Mouse (Mus musculus) kidney, adult 2 months (tissue): ENCODE measurements around the gene Orm3.

ENCODE experiments used
- CTCF ChIP-seq: fragments of 200-500 bp; conservative IDR thresholded peaks from 2 replicates; pipeline ENCODE4 v1.5.1; 2011; ENCODE audit warnings: low read depth, mild to moderate bottlenecking, control low read depth, low read length, moderate library complexity, mixed read lengths; ENCODE audit not compliant: insufficient read depth, insufficient read length
- POLR2A ChIP-seq: fragments of 200-500 bp; IDR thresholded peaks from one replicate; pipeline ENCODE4 v1.6.1; 2011; ENCODE audit warnings: low read depth, low read length, control low read depth

DNA sequence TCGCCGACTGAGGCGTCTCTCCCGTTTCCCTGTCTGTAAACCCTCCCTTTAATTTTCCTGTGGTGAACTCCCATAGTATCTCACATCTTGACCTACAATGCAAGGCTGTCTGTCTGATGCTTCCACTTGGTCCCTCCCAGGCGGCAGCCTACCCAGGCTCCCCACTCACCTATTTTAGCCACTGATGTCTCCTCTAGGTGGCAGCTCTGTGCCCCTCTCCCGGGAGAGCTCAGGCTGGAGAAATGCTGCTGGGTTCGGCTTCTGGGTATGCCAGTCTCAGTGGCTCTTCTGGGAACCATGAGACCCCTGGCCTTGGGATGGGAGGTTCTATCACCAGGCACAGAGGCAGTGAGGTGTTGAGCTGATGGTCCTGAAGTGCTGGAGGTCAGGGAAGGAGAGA, 21.5 kb downstream of the Orm3 start:
- peak; percentile 34; the same call in 1 of the 2 replicates for TF ChIP-seq CTCF
- no peak for TF ChIP-seq POLR2A
